Mouse (Mus musculus) brain, embryonic 14.5 days (tissue): ENCODE results near the gene Zdhhc22. TPM values are rescaled to one million over a fixed set of nuclear protein-coding genes. Genes with fewer than 3 reads are reported as not detected.

ENCODE experiments used
- DNase-seq: peaks from one replicate; pipeline ENCODE4 v3.0.0-alpha.2; 2011; ENCODE audit warnings: low read depth
- CTCF ChIP-seq: fragments of 200-500 bp; IDR thresholded peaks from 2 replicates; pipeline ENCODE4 v1.5.1; 2012; ENCODE audit warnings: inconsistent platforms, mild to moderate bottlenecking, moderate library complexity, borderline replicate concordance; ENCODE audit not compliant: insufficient read depth, insufficient read length; ENCODE audit errors: extremely low read depth
- POLR2A ChIP-seq: fragments of 200-500 bp; IDR thresholded peaks from 2 replicates; pipeline ENCODE4 v1.6.1; 2012; ENCODE audit warnings: mild to moderate bottlenecking, inconsistent platforms, borderline replicate concordance; ENCODE audit not compliant: poor library complexity, insufficient read depth, insufficient read length, severe bottlenecking; ENCODE audit errors: extremely low read depth
- polyA plus RNA-seq: library from polyadenylated mRNA; depleted of rRNA; stranded (reverse); fragments of >200 nt; gene quantifications from 2 replicates; pipeline ENCODE4 v1.2.3, GENCODE M21; 2012

Zdhhc22 gene
- polyA plus RNA-seq, 1 experiment: 15.5 TPM

DNA sequence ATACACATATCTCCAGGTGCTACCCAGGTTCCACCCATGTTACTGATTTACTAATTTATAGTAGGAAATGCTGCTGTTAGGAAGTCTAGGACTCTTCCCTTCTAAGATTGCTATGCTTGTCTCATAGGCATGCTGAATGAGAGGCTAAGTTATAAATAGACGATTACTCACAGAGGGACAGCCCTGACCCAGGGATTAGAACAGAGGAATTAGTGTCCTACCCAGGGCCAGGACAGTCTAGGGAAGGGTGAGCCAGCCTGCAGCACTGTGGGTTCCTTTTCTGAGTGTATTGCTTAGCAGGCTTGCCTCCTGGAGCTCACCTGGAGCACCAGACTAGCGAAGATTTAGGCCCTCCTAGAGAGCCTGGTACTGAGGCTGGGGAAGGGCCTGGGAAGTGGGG, 34.3 kb downstream of the Zdhhc22 start:
- TF ChIP-seq POLR2A (no peak), CTCF (no peak)
- DNase-seq: no peak

DNA sequence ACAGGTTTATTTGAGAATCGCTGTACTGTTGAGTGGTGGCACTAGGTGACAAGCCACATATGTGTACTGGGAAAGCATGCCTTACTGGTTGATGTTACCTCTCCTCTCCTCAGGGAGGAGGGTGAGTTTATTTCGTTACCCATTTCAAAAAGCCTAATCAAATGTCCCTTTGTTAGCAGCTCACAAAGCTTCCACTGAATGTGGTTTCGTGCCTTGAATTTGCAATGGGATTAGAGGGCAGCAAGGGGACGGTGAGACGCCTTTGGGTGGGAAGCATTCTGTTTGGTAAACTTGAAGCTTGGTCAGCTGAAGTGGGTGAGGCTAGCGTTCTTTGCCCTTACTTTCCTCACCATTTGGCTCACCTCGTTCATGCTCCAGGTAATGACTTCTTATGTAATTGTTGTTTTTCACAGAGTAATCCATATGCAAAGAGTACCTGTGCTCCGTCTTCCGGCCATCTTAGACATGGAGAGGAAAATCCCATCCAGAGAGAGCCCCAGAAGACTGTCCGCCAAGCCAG, 37.8 kb downstream of the Zdhhc22 start:
- TF ChIP-seq POLR2A (no peak), CTCF (no peak)
- DNase-seq: peak; percentile 74

- DNase-seq: no peak
- TF ChIP-seq CTCF (no peak), POLR2A (no peak)
Measured at GRCm38 (mm10) chr12:86950961-86951360, 39.3 kb downstream of the Zdhhc22 start.

- peak; percentile 45 for DNase-seq
- TF ChIP-seq POLR2A: no peak
Measured at GRCm38 (mm10) chr12:86950161-86950960, 39.9 kb downstream of the Zdhhc22 start.

- TF ChIP-seq CTCF (no peak), POLR2A (no peak)
- no peak for DNase-seq
Measured at GRCm38 (mm10) chr12:86949501-86949900, 40.7 kb downstream of the Zdhhc22 start.

- TF ChIP-seq CTCF: no peak
- TF ChIP-seq POLR2A: no peak
- peak; percentile 59 for DNase-seq
Measured at GRCm38 (mm10) chr12:86948627-86949026, 41.6 kb downstream of the Zdhhc22 start.

DNA sequence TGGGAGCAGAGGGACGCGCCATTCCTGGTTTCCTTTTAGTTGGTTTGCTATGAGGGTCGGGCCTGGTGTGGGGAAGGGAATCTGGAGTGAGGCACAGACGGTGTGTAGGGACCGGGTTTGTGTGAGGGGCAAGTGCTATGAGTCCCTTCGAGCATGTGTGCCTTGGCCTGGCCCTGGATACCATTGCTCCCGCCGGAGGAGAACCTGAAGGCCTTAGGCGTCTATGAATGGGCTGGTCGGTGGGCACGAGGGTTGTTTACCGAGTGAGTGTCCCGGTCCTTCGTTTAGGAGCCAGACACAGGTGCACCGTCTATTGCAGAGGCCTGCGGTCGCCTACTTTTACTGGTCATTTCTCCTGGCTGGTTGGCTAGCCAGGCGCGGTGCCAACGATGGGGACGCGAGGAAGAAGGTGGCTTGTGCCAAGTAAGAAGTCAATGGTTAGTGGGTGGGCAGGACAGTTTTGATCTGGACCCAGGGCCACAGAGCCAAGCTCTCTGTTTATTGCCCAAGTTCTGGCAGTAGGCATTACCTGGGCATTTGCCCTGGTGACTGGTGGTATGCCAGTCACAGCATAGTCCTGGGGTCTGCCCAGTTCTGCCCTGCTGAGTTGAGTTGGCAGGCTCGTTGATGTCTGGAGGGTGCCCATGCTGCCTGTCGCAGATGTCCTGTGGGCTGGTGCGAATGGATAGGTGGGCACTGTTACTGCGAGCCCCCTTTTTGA, 42.4 kb downstream of the Zdhhc22 start:
- peak; percentile 62 for DNase-seq
- TF ChIP-seq CTCF: no peak
- TF ChIP-seq POLR2A: no peak

DNA sequence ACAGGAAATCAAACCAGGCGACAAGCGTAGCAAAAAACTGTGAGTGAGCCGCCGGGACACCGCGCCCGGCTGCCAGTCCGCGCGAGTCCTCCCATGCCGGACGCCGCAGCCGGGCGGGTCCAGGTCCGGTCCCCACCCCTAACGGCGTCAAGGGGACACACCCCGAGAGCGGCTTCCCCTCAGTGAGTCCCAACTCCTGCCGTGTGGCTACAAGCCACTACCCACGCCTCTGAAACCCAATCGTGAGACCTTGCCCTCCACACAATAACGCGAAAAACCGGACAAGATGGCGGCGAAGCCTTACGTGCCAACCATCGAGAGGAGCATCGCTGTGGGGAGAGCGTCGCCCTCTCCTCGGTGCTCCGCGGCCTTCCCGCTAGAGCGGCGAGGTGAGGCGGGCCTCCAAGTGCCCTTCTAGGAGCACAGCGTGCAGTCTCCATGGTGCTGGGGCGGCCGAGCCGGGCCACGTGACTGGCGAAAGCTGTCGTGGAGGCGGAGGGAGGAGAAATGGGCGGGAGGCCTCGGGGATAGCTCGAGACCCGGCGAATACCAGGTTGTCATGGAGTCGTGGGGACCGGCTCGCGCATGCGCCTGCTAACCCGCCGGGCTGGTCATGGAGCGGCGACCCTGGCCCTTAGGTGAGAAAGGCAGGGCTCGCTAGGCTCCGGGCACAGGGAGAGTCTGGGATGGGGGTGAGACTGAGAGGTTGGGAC, 43.2 kb downstream of the Zdhhc22 start, which contains the start of gene Cipc:
Cipc (plus strand) TSS at position 182 of the 713 bp plus-strand sequence.
- TF ChIP-seq CTCF: no peak
- TF ChIP-seq POLR2A: peak; percentile 34; the same call in 1 of the 2 replicates
- peak; percentile 100 for DNase-seq

- no peak for TF ChIP-seq CTCF
- no peak for TF ChIP-seq POLR2A
- DNase-seq: peak; percentile 83
Measured at GRCm38 (mm10) chr12:86946301-86946781, 43.9 kb downstream of the Zdhhc22 start.

DNA sequence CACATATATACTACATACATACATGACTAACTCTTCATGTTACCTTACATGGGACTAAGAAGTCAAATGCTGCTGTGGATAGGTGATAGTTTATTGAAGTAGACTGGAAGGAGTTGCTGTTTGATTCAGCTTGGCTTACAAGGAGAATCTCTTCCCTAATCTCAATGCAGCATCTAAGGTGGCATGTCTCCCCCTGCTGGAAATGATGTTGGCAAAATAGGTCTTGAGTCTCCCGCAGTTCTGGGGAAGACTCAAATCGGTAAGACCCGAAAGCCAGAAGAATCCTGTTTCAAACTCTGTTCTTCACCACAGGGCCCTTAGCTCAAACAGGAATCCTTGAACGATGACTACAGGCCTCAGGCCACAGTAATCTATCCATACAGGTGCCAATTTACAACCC, 45.1 kb downstream of the Zdhhc22 start:
- TF ChIP-seq CTCF (peak; percentile 78; the same call in 1 of the 2 replicates), POLR2A (no peak)
- peak; percentile 96 for DNase-seq

DNA sequence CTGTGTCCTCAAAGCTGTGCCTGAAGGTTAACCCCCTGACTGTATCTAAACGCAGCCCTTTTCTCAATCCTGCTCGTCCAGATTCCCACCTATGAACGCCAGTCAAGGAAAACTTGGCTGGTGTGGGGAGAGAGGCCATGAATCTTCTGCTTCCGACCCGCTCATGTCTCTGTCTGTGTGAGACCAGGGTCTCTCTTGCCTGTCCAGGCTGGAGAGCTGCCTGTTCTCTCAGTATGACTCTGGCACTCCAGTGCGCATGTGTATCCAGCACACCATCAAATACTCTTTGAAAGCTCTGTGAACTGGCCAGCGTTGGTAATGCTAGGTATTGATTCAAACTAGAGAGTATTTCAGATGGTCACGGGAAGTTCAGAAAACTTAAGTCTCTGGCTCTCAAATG, 46.8 kb downstream of the Zdhhc22 start:
- TF ChIP-seq CTCF (no peak), POLR2A (no peak)
- DNase-seq: no peak
